Mouse (Mus musculus) olfactory bulb, adult 2 months (tissue): ENCODE data around the gene Itpk1.

Experiments used
- CTCF ChIP-seq: fragments of 200-500 bp; IDR thresholded peaks from 2 replicates; pipeline ENCODE4 v1.5.1; 2012; ENCODE audit warnings: low read depth, mild to moderate bottlenecking, low read length, moderate library complexity; ENCODE audit not compliant: insufficient read depth
- POLR2A ChIP-seq: fragments of 200-500 bp; IDR thresholded peaks from 2 replicates; pipeline ENCODE4 v1.6.1; 2012; ENCODE audit warnings: mild to moderate bottlenecking, low read depth, low read length, moderate library complexity; ENCODE audit not compliant: insufficient read depth

- TF ChIP-seq CTCF, result no peak
- TF ChIP-seq POLR2A, result no peak
Measured at GRCm38 (mm10) chr12:102672176-102672575, 32.6 kb downstream of the Itpk1 start.
